Mouse (Mus musculus) heart, adult 2 months (tissue): ENCODE data around the gene AI467606.

Experiments
- CTCF ChIP-seq: fragments of 200-600 bp; IDR thresholded peaks from 2 replicates; pipeline ENCODE4 v1.8.1; 2022; ENCODE audit warnings: antibody characterized with exemption, mild to moderate bottlenecking, moderate library complexity
- POLR2A ChIP-seq: fragments of 200-500 bp; IDR thresholded peaks from 2 replicates; pipeline ENCODE4 v1.6.1; 2011; ENCODE audit warnings: mild to moderate bottlenecking, low read depth, low read length, control low read depth; ENCODE audit not compliant: insufficient read depth

- TF ChIP-seq POLR2A (no peak), CTCF (no peak)
Measured at GRCm38 (mm10) chr7:127083689-127084088, 7.5 kb upstream of the AI467606 start.
